Mouse (Mus musculus) heart, adult 2 months (tissue): ENCODE results near the gene Ntsr1. TPM values are rescaled to one million over a fixed set of nuclear protein-coding genes. Genes with fewer than 3 reads are reported as not detected.

Source experiments
- DNase-seq, 2 experiments: peaks; one replicate each; pipeline ENCODE4 v3.0.0; 2021
- H3K27ac ChIP-seq: fragments of 200-600 bp; 2 replicates; pipeline ENCODE4 v1.8.1; 2022
- H3K27me3 ChIP-seq: fragments of 200-500 bp; 2 replicates; pipeline ENCODE4 v1.6.1; 2012; ENCODE audit warnings: mild to moderate bottlenecking, low read length, inconsistent platforms, mixed read lengths; ENCODE audit not compliant: control insufficient read depth, insufficient read depth
- H3K36me3 ChIP-seq: fragments of 200-500 bp; 2 replicates; pipeline ENCODE4 v1.6.1; 2012; ENCODE audit warnings: low read length, inconsistent platforms; ENCODE audit not compliant: control insufficient read depth, insufficient read depth
- H3K4me1 ChIP-seq: fragments of 200-500 bp; 2 replicates; pipeline ENCODE4 v1.6.1; 2011; ENCODE audit warnings: low read length; ENCODE audit not compliant: control insufficient read depth, insufficient read depth
- H3K4me3 ChIP-seq: fragments of 200-600 bp; 2 replicates; pipeline ENCODE4 v1.8.1; 2022
- H3K79me2 ChIP-seq: fragments of 200-500 bp; replicated peaks from 2 replicates; pipeline ENCODE4 v1.6.1; 2012; ENCODE audit warnings: mild to moderate bottlenecking, inconsistent platforms, low read length, moderate library complexity, mixed read lengths; ENCODE audit not compliant: control insufficient read depth, insufficient read depth
- H3K9ac ChIP-seq: fragments of 200-500 bp; 2 replicates; pipeline ENCODE4 v1.6.1; 2012; ENCODE audit warnings: low read depth, mild to moderate bottlenecking, control low read depth, inconsistent platforms, low read length, mixed read lengths
- CTCF ChIP-seq: fragments of 200-600 bp; IDR thresholded peaks from 2 replicates; pipeline ENCODE4 v1.8.1; 2022; ENCODE audit warnings: antibody characterized with exemption, mild to moderate bottlenecking, moderate library complexity
- EP300 ChIP-seq: fragments of 200-500 bp; IDR thresholded peaks from 2 replicates; pipeline ENCODE4 v1.6.1; 2011; ENCODE audit warnings: low read depth, low read length, control low read depth; ENCODE audit not compliant: insufficient read depth
- POLR2A ChIP-seq: fragments of 200-500 bp; IDR thresholded peaks from 2 replicates; pipeline ENCODE4 v1.6.1; 2011; ENCODE audit warnings: mild to moderate bottlenecking, low read depth, low read length, control low read depth; ENCODE audit not compliant: insufficient read depth
- WGBS: fragments of 180-500 bp; shearing (Covaris S2); methylation state at CpG from one replicate; pipeline ENCODE4 v1.1.7; 2018; 5-methylcytosine and 5-hydroxymethylcytosine counted together
- intact Hi-C: fragments of 180-260 bp; cut with DNase I; formaldehyde crosslinking; loops from one replicate; pipeline ENCODE4 v1.15.1; 2025
- polyA plus RNA-seq: library from polyadenylated mRNA; depleted of rRNA; stranded (reverse); fragments of >200 nt; gene quantifications from 2 replicates; pipeline ENCODE4 v1.2.3, GENCODE M21; 2012; rRNA removed
- total RNA-seq, 2 experiments: library from RNA; stranded (reverse); gene quantifications; 2 replicates each; pipeline ENCODE4 v1.2.3; 2021

Ntsr1 gene
- total and polyA plus RNA-seq, 3 experiments: not detected

DNA sequence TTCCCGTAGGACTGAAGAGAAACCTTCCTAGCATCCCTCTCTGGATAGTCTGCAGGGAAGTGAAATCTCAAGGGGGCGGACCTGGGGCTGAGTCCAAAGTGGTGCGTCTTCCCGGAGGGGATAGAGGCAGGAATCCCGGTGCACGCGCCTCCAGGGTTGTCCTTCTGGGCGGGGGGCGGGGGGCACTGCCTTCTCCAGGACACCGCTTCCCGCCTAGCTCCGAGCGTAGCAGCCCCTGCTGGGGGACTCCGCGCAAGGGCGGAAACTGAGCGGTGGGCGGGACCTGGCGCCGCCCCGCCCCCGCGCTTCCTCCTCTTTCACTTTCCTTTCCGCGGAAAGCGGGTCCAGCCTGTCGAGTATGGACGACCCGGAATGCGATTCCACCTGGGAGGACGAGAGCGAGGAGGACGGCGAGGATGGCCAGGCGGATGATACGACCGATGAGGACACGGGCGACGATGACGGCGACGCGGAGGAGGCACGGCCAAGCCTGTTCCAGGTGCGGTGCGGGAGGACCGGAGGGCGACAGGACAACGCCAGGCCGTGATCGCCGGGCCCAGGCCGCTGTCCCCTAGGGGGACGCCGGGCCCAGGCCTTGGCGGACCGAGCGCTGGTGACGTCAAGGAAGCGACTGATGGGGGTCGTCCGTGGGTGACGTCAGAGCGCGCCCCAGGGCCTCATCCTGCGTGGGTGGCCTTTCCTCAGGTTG lies 89.5 kb downstream of the Ntsr1 start, which contains the start of gene Ogfr:
Gene Ogfr, plus strand, starts transcription at position 123 of the 709 bp plus-strand sequence.
- intact Hi-C loops: no loop called here

More for the DNA sequence above, 89.5 kb downstream of the Ntsr1 start, which contains the start of gene Ogfr:
- TF ChIP-seq CTCF: peak; percentile 64
- TF ChIP-seq POLR2A: peak; percentile 87
- TF ChIP-seq EP300: 0 out of 2 replicates have a peak, but pooled peaks have one; percentile 39
- H3K4me1 ChIP-seq: peaks cover 2% of the 10 kb centered on the region; the same call in 1 of the 2 replicates
- H3K79me2 ChIP-seq: peaks cover 4% of the 10 kb centered on the region; the same call in 1 of the 2 replicates
- H3K9ac ChIP-seq: peak within 1 kb of the TSS; percentile 100
- H3K36me3 ChIP-seq: no peaks in the 10 kb centered on the region; the same call in 1 of the 2 replicates
- WGBS: under 1% methylated on average over 65 of the region's 67 CpGs
- DNase-seq: peak; percentile 89
- H3K27ac ChIP-seq: peak within 1 kb of the TSS; percentile 93
- H3K4me3 ChIP-seq: peak within 1 kb of the TSS; percentile 100
- H3K27me3 ChIP-seq: no peaks in the 10 kb centered on the region

Other genes with a start within 250 kb of the Ntsr1 start
- gene Rps21, start 242.6 kb upstream of the Ntsr1 start, total RNA-seq: 100 to 1,000 TPM; 506 to 570 TPM
- 991 and 1,183 TPM in 2 replicates for gene Rps21, start 242.6 kb upstream of the Ntsr1 start, polyA plus RNA-seq
- 10 to 100 TPM; 11.2 to 14.3 TPM for gene Cables2, start 226.5 kb upstream of the Ntsr1 start, total RNA-seq
- 17.6 and 26.7 TPM in 2 replicates for gene Cables2, start 226.5 kb upstream of the Ntsr1 start, polyA plus RNA-seq
- gene Rbbp8nl, start 210.1 kb upstream of the Ntsr1 start, total RNA-seq: not detected
- not detected in 2 replicates for gene Rbbp8nl, start 210.1 kb upstream of the Ntsr1 start, polyA plus RNA-seq
- under 1 TPM; 0.63 to 0.89 TPM for gene Gata5, start 165.3 kb upstream of the Ntsr1 start, total RNA-seq
- 1.1 TPM in 2 replicates for gene Gata5, start 165.3 kb upstream of the Ntsr1 start, polyA plus RNA-seq
- gene Slco4a1, start 43.7 kb upstream of the Ntsr1 start, total RNA-seq: not detected
- 0.26 and 0.94 TPM in 2 replicates for gene Slco4a1, start 43.7 kb upstream of the Ntsr1 start, polyA plus RNA-seq
- gene Mrgbp, start 81.3 kb downstream of the Ntsr1 start, total RNA-seq: 10 to 100 TPM; 15.5 to 15.7 TPM
- gene Mrgbp, start 81.3 kb downstream of the Ntsr1 start, polyA plus RNA-seq: 14.7 and 15.4 TPM in 2 replicates
- 10 to 100 TPM; 29.7 to 35.3 TPM for gene Ogfr, start 89.3 kb downstream of the Ntsr1 start, total RNA-seq
- gene Ogfr, start 89.3 kb downstream of the Ntsr1 start, polyA plus RNA-seq: 23.4 and 42.0 TPM in 2 replicates
- under 1 TPM in 1 of 2 experiments, not detected in 1; 0.29 TPM for gene Col9a3, start 97.8 kb downstream of the Ntsr1 start, total RNA-seq
- gene Col9a3, start 97.8 kb downstream of the Ntsr1 start, polyA plus RNA-seq: 0.29 and 0.57 TPM in 2 replicates
- gene Tcfl5, start 142.7 kb downstream of the Ntsr1 start, total RNA-seq: not detected
- gene Tcfl5, start 142.7 kb downstream of the Ntsr1 start, polyA plus RNA-seq: 0.12 and 0.18 TPM in 2 replicates
- 10 to 100 TPM; 30.7 to 30.8 TPM for gene Dido1, start 210.0 kb downstream of the Ntsr1 start, total RNA-seq
- 8.6 and 13.8 TPM in 2 replicates for gene Dido1, start 210.0 kb downstream of the Ntsr1 start, polyA plus RNA-seq
- gene Gid8, start 210.1 kb downstream of the Ntsr1 start, total RNA-seq: 10 to 100 TPM; 59.3 to 61.3 TPM
- 38.9 and 70.7 TPM in 2 replicates for gene Gid8, start 210.1 kb downstream of the Ntsr1 start, polyA plus RNA-seq
- gene Slc17a9, start 225.3 kb downstream of the Ntsr1 start, total RNA-seq: under 1 TPM; 0.42 to 0.43 TPM
- gene Slc17a9, start 225.3 kb downstream of the Ntsr1 start, polyA plus RNA-seq: 2.4 and 2.6 TPM in 2 replicates